Comparison of ENCODE assay signal across 9 mouse cellular contexts in the genomic region with DNA sequence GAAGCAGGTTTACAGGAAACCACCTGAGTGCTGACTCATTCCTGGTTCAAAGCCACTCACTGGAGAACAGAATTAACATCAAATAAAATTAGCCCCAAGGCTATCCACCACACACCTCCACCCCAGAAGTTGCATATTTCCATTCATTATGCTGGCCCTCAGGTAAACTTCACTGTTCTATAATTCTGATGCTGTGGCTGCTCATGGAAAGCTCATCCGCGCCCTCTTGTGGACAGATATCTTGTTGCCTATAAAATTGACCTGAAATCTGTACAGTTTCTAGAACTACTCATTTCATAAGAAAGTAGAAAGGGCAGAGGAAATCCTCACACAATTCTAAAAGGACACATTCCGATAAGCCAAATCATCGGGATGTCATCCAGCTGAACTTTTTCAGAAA. TPM values are rescaled to one million over a fixed set of nuclear protein-coding genes. Genes with fewer than 3 reads are reported as not detected.
DNase-seq lines count a peak whose midpoint lies in the region; ATAC-seq and TF ChIP-seq lines count a peak whose summit lies in the region.
"Had no signal": no experiment of that assay in that cellular context is flagged by ENCODE, and none has a peak within 500 bp of the region (broad histone marks: within the 10 kb centered on the region; RNA-seq: fewer than 3 reads in every experiment).

No protein-coding gene starts in this region.

- 17% methylated on average over 4 of the region's 4 CpGs for WGBS in forebrain, embryonic 11.5 days
- 23% methylated on average over 4 of the region's 4 CpGs for WGBS in forebrain, embryonic 15.5 days
- WGBS in spleen, adult 2 months, result 16% methylated on average over 4 of the region's 4 CpGs

- peak; percentile 42; the same call in 1 of the 2 replicates for TF ChIP-seq CTCF in spleen, adult 2 months (IDR thresholded peaks at IDR 0.05; ENCODE audit: extremely low read depth, insufficient read depth, insufficient read length, insufficient replicate concordance)

- no peaks in the 10 kb centered on the region for H3K4me1 ChIP-seq in forebrain, embryonic 11.5 days (replicated peaks; ENCODE audit: control insufficient read depth, insufficient read depth, low read length)
- no peaks in the 10 kb centered on the region for H3K4me1 ChIP-seq in forebrain, embryonic 15.5 days
- no peaks in the 10 kb centered on the region for H3K4me1 ChIP-seq in spleen, adult 2 months (ENCODE audit: control insufficient read depth, insufficient read depth, insufficient read length)
- H3K4me1 ChIP-seq: heart, embryonic 13.5 days had no signal

- no peak overlapping the region for H3K4me3 ChIP-seq in forebrain, embryonic 11.5 days (ENCODE audit: low read depth, low read length)
- no peak overlapping the region for H3K4me3 ChIP-seq in forebrain, embryonic 15.5 days
- no peak overlapping the region for H3K4me3 ChIP-seq in spleen, adult 2 months (ENCODE audit: extremely low read depth, insufficient read depth, insufficient read length)
- H3K4me3 ChIP-seq: heart, embryonic 13.5 days had no signal

- ATAC-seq in forebrain, embryonic 11.5 days (replicated peaks; ENCODE audit: low FRiP score), result peak; percentile 51; the same call in 1 of the 2 replicates
- ATAC-seq in forebrain, embryonic 15.5 days (replicated peaks), result no peak
- ATAC-seq in CD4-positive, CD25-positive, alpha-beta regulatory T cell, adult 4 months, result peak; percentile 90

- no peak overlapping the region for H3K4me2 ChIP-seq in forebrain, embryonic 11.5 days (ENCODE audit: low read depth, low read length, severe bottlenecking)
- H3K4me2 ChIP-seq in forebrain, embryonic 15.5 days (replicated peaks), result no peak overlapping the region
- H3K4me2 ChIP-seq: heart, embryonic 13.5 days had no signal

- no peak overlapping the region for H3K9ac ChIP-seq in forebrain, embryonic 11.5 days (ENCODE audit: low read length)
- H3K9ac ChIP-seq in forebrain, embryonic 15.5 days (replicated peaks), result no peak overlapping the region
- H3K9ac ChIP-seq: heart, embryonic 13.5 days had no signal

- H3K9me3 ChIP-seq in forebrain, embryonic 11.5 days (ENCODE audit: control insufficient read depth, low read length), result no peaks in the 10 kb centered on the region
- no peaks in the 10 kb centered on the region for H3K9me3 ChIP-seq in forebrain, embryonic 15.5 days

- no peak overlapping the region for H3K27ac ChIP-seq in forebrain, embryonic 11.5 days (ENCODE audit: low read depth, low read length)
- no peak overlapping the region for H3K27ac ChIP-seq in forebrain, embryonic 15.5 days (replicated peaks)
- H3K27ac ChIP-seq in spleen, adult 2 months (ENCODE audit: insufficient read depth, low read length), result no peak overlapping the region
- H3K27ac ChIP-seq: heart, embryonic 13.5 days had no signal

- H3K36me3 ChIP-seq in forebrain, embryonic 11.5 days (ENCODE audit: control insufficient read depth, insufficient read depth, low read length), result no peaks in the 10 kb centered on the region
- H3K36me3 ChIP-seq in forebrain, embryonic 15.5 days, result no peaks in the 10 kb centered on the region
- H3K36me3 ChIP-seq in spleen, adult 2 months (ENCODE audit: control insufficient read depth, insufficient read depth, low read length), result no peaks in the 10 kb centered on the region
- H3K36me3 ChIP-seq: heart, embryonic 13.5 days had no signal

- peak; percentile 71 for DNase-seq in forebrain, embryonic 11.5 days (ENCODE audit: low spot score)
- DNase-seq in c-Kit-negative CD71-positive TER-119-positive erythroid progenitor cells, embryonic 14.5 days (ENCODE audit: low read depth, low spot score), result peak; percentile 36
- peak; percentile 62 to 91 for DNase-seq in frontal cortex, adult 2 months (ENCODE audit: extremely low spot score in 1 of 2, low spot score in 1 of 2)
- DNase-seq in layer of hippocampus, adult 18-20 months (ENCODE audit: low spot score in 2 of 2), result peak; percentile 38 to 88
- peak; percentile 85 for DNase-seq in lung, postnatal 14 days
- DNase-seq in spleen, adult 2 months (ENCODE audit: low read depth in 1 of 2, low spot score in 2 of 2), result peak; percentile 51 to 72

- H3K27me3 ChIP-seq in forebrain, embryonic 11.5 days (ENCODE audit: control insufficient read depth, insufficient read depth, low read length), result no peaks in the 10 kb centered on the region
- H3K27me3 ChIP-seq in forebrain, embryonic 15.5 days, result no peaks in the 10 kb centered on the region
- no peaks in the 10 kb centered on the region for H3K27me3 ChIP-seq in spleen, adult 2 months (ENCODE audit: control insufficient read depth, insufficient read depth, low read length)
- H3K27me3 ChIP-seq: heart, embryonic 13.5 days had no signal

- TF ChIP-seq POLR2A in spleen, adult 2 months (IDR thresholded peaks at IDR 0.05; ENCODE audit: low read depth, low read length), result no peak

RNA-seq across cellular contexts. Expression of a gene that starts 6.4 kb away (rescaled TPM):
- polyA plus RNA-seq in forebrain, embryonic 11.5 days (2014; fragmentation: Nextera tagmentation; extraction: Ambion mirVana), result 279 and 281 TPM in 2 replicates
- 286 and 305 TPM in 2 replicates for polyA plus RNA-seq in forebrain, embryonic 15.5 days (2015; fragmentation: Nextera tagmentation; extraction: Ambion mirVana)
- polyA plus RNA-seq in CD4-positive, CD25-positive, alpha-beta regulatory T cell, adult 4 months (2017; shearing (Covaris generic)), result 100 to 1,000 TPM; 112 to 124 TPM
- polyA plus RNA-seq in frontal cortex, adult 2 months (2012; rRNA removed), result 164 and 166 TPM in 2 replicates
- total RNA-seq in layer of hippocampus, adult 18-20 months (2021), result 100 to 1,000 TPM; 168 to 175 TPM
- 27.5 and 32.9 TPM in 2 replicates for polyA plus RNA-seq in spleen, adult 2 months (2012; rRNA removed)

RNA-seq across cellular contexts. Expression of a gene that starts 15.9 kb away (rescaled TPM):
- 51.3 and 54.2 TPM in 2 replicates for polyA plus RNA-seq in forebrain, embryonic 11.5 days (2014; fragmentation: Nextera tagmentation; extraction: Ambion mirVana)
- polyA plus RNA-seq in forebrain, embryonic 15.5 days (2015; fragmentation: Nextera tagmentation; extraction: Ambion mirVana), result 40.7 and 41.5 TPM in 2 replicates
- 10 to 100 TPM; 20.1 to 23.5 TPM for polyA plus RNA-seq in CD4-positive, CD25-positive, alpha-beta regulatory T cell, adult 4 months (2017; shearing (Covaris generic))
- 11.1 and 12.3 TPM in 2 replicates for polyA plus RNA-seq in frontal cortex, adult 2 months (2012; rRNA removed)
- total RNA-seq in layer of hippocampus, adult 18-20 months (2021), result 10 to 100 TPM; 21.6 to 21.7 TPM
- polyA plus RNA-seq in spleen, adult 2 months (2012; rRNA removed), result 2.5 and 3.3 TPM in 2 replicates

RNA-seq across cellular contexts. Expression of a gene that starts 16.2 kb away (rescaled TPM):
- polyA plus RNA-seq in forebrain, embryonic 11.5 days (2014; fragmentation: Nextera tagmentation; extraction: Ambion mirVana), result 28.8 and 30.1 TPM in 2 replicates
- 16.9 and 17.9 TPM in 2 replicates for polyA plus RNA-seq in forebrain, embryonic 15.5 days (2015; fragmentation: Nextera tagmentation; extraction: Ambion mirVana)
- polyA plus RNA-seq in CD4-positive, CD25-positive, alpha-beta regulatory T cell, adult 4 months (2017; shearing (Covaris generic)), result 10 to 100 TPM; 27.6 to 70.5 TPM
- 6.1 and 6.9 TPM in 2 replicates for polyA plus RNA-seq in frontal cortex, adult 2 months (2012; rRNA removed)
- total RNA-seq in layer of hippocampus, adult 18-20 months (2021), result 10 to 100 TPM; 11.8 to 12.7 TPM
- 13.1 and 13.9 TPM in 2 replicates for polyA plus RNA-seq in spleen, adult 2 months (2012; rRNA removed)

RNA-seq across cellular contexts. Expression of a gene that starts 46.0 kb away (rescaled TPM):
- 3.0 and 3.4 TPM in 2 replicates for polyA plus RNA-seq in forebrain, embryonic 11.5 days (2014; fragmentation: Nextera tagmentation; extraction: Ambion mirVana)
- polyA plus RNA-seq in forebrain, embryonic 15.5 days (2015; fragmentation: Nextera tagmentation; extraction: Ambion mirVana), result 2.7 and 3.2 TPM in 2 replicates
- 100 to 1,000 TPM in 1 of 2 experiments, 10 to 100 TPM in 1; 85.3 to 103 TPM for polyA plus RNA-seq in CD4-positive, CD25-positive, alpha-beta regulatory T cell, adult 4 months (2017; shearing (Covaris generic))
- polyA plus RNA-seq in frontal cortex, adult 2 months (2012; rRNA removed), result 5.8 and 6.0 TPM in 2 replicates
- total RNA-seq in layer of hippocampus, adult 18-20 months (2021), result 1 to 10 TPM; 3.2 to 4.2 TPM
- 22.2 and 23.2 TPM in 2 replicates for polyA plus RNA-seq in spleen, adult 2 months (2012; rRNA removed)
